Mouse (Mus musculus) cerebellum, adult 2 months (tissue): Measurements from ENCODE around the gene Nphp1.

ENCODE experiments used
- CTCF ChIP-seq: fragments of 200-500 bp; IDR thresholded peaks from 2 replicates; pipeline ENCODE4 v1.5.1; 2011; ENCODE audit warnings: low read depth, mild to moderate bottlenecking, control low read depth, low read length, moderate library complexity, borderline replicate concordance; ENCODE audit not compliant: insufficient read depth
- POLR2A ChIP-seq: fragments of 200-500 bp; IDR thresholded peaks from 2 replicates; pipeline ENCODE4 v1.6.1; 2011; ENCODE audit warnings: low read length, control low read depth, borderline replicate concordance; ENCODE audit not compliant: insufficient read depth

- TF ChIP-seq CTCF, result no peak
- TF ChIP-seq POLR2A, result no peak
Observed at GRCm38 (mm10) chr2:127760014-127760413, 28.7 kb downstream of the Nphp1 start.
